Mouse (Mus musculus) CH12.LX (cell line): ENCODE measurements around the gene Cbx6.
A peak's percentile ranks its signal among the peaks of the same experiment; 100 is the strongest.

ENCODE experiments used
- CTCF ChIP-seq, 2 experiments: IDR thresholded peaks in 1 of 2; conservative IDR thresholded peaks in 1 of 2; 2 replicates each; pipeline ENCODE4 v1.5.1; 2011 to 2012; ENCODE audit warnings: low read depth in 2 of 2, low read length in 2 of 2, improper control_type of control experiment in 1 of 2, inconsistent platforms in 1 of 2, mild to moderate bottlenecking in 1 of 2, moderate library complexity in 1 of 2
- ELF1 ChIP-seq: IDR thresholded peaks from 2 replicates; pipeline ENCODE4 v1.6.1; 2014; ENCODE audit warnings: low read depth, mild to moderate bottlenecking, inconsistent platforms, low read length, improper control_type of control experiment
- EP300 ChIP-seq: IDR thresholded peaks from 2 replicates; pipeline ENCODE4 v1.6.1; 2011; ENCODE audit warnings: low read length, improper control_type of control experiment
- ETS1 ChIP-seq: conservative IDR thresholded peaks from 2 replicates; pipeline ENCODE4 v1.6.1; 2012; ENCODE audit warnings: low read depth, mild to moderate bottlenecking, inconsistent platforms, low read length, improper control_type of control experiment, moderate library complexity
- HCFC1 ChIP-seq: IDR thresholded peaks from 2 replicates; pipeline ENCODE4 v1.6.1; 2012; ENCODE audit warnings: low read depth, mild to moderate bottlenecking, inconsistent platforms, low read length, improper control_type of control experiment
- MAFK ChIP-seq: IDR thresholded peaks from 2 replicates; pipeline ENCODE4 v1.6.1; 2011; ENCODE audit warnings: low read length, improper control_type of control experiment; ENCODE audit not compliant: insufficient replicate concordance
- MEF2A ChIP-seq: IDR thresholded peaks from 2 replicates; pipeline ENCODE4 v1.6.1; 2014; ENCODE audit warnings: low read depth, mild to moderate bottlenecking, inconsistent platforms, low read length, improper control_type of control experiment, borderline replicate concordance
- PAX5 ChIP-seq: IDR thresholded peaks from 2 replicates; pipeline ENCODE4 v1.6.1; 2012; ENCODE audit warnings: low read length, inconsistent platforms, mixed read lengths
- POLR2A ChIP-seq: IDR thresholded peaks from 2 replicates; pipeline ENCODE4 v1.6.1; 2011; ENCODE audit warnings: low read depth, mild to moderate bottlenecking, improper control_type of control experiment, low read length
- POLR2AphosphoS2 ChIP-seq: IDR thresholded peaks from 2 replicates; pipeline ENCODE4 v1.6.1; 2011; ENCODE audit warnings: low read depth, low read length, improper control_type of control experiment
- RCOR1 ChIP-seq: conservative IDR thresholded peaks from 2 replicates; pipeline ENCODE4 v1.6.1; 2012; ENCODE audit warnings: low read depth, mild to moderate bottlenecking, inconsistent platforms, low read length, improper control_type of control experiment
- ZMIZ1 ChIP-seq: IDR thresholded peaks from 2 replicates; pipeline ENCODE4 v1.6.1; 2012; ENCODE audit warnings: low read depth, mild to moderate bottlenecking, inconsistent platforms, low read length, improper control_type of control experiment

GRCm38 (mm10) chr15:79825146-79825825 lies 9.2 kb downstream of the Cbx6 start:
- TF ChIP-seq PAX5 (no peak), POLR2A (no peak), ZMIZ1 (no peak), ELF1 (no peak), CTCF (conservative IDR thresholded peaks at IDR 0.05 in 1 of 2, IDR thresholded peaks at IDR 0.05 in 1 of 2; ENCODE audit: low read depth in 2 of 2, low read length in 2 of 2) (peak; percentile 58 to 59), HCFC1 (no peak), ETS1 (no peak), MEF2A (no peak), RCOR1 (no peak), EP300 (no peak), POLR2AphosphoS2 (no peak), MAFK (no peak)
